Mouse (Mus musculus) gastrocnemius, postnatal 4 days (tissue): ENCODE measurements around the gene Nt5e. TPM values are rescaled to one million over a fixed set of nuclear protein-coding genes. Genes with fewer than 3 reads are reported as not detected.

Experiments
- DNase-seq, 2 experiments: peaks; one replicate each; pipeline ENCODE4 v3.0.0; 2021 to 2022; ENCODE audit warnings: low spot score in 2 of 2, mixed read lengths in 2 of 2
- total RNA-seq, 2 experiments: library from RNA; stranded (reverse); gene quantifications; 2 replicates each; pipeline ENCODE4 v1.2.3; 2021

Gene Nt5e
- total RNA-seq, 2 experiments from 2014 or later: 10.3 to 10.5 TPM

DNA sequence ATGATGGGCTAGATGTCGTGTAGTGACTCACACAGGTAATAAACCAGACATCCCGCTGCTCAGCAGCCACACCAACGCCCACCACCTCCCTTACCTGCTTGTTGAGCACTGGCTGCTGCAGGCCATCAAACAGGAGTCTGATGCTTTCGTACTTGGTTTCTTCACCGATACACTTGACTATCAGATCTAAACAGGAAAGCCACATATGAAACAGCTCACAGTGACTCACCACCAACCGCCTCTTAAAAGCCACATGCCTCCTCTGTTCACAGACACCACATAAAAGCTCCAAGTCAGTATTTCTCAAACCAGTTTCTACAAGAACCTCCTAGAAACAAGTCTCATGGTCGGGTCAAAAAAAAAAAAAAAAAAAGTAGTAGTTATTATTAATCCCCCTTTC, 53.1 kb downstream of the Nt5e start:
- no peak for DNase-seq

DNA sequence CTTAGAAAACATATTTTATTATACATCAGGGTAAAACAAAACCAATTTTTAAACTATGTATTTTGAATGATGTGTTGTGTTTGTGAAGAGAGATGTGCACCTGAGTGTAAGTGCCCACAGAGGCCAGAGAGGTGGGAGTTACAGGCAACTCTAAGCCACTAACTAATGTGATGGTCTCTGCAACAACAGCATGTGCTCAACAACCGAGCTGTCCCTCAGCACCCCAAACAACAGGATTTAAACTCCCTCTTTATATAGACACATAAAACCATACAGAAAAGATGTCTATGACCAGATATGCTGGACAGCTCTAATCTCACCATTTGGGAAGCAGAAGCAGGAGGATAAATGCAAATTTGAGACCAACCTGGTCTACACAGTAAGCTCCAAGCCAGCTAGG, 53.5 kb downstream of the Nt5e start:
- no peak for DNase-seq

DNA sequence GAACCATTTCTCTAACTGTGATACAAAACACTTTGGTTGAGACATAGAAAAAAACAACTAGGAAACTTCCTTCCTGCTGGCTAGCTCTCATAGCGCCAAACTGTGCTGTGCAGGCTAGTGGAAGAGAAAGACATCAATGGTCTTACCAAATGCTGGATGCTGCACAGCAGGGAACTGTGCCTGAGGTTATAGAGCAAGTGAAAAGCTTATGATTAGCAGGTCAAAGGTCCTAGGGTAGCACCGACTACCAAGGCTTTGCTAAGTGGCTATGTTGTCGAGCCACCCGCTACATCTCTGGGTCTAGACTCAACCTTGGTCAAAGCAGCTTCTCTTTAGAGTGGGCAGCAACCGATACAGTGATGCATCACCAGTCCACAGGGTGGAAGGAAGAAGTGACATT, 61.8 kb downstream of the Nt5e start:
- no peak for DNase-seq

DNA sequence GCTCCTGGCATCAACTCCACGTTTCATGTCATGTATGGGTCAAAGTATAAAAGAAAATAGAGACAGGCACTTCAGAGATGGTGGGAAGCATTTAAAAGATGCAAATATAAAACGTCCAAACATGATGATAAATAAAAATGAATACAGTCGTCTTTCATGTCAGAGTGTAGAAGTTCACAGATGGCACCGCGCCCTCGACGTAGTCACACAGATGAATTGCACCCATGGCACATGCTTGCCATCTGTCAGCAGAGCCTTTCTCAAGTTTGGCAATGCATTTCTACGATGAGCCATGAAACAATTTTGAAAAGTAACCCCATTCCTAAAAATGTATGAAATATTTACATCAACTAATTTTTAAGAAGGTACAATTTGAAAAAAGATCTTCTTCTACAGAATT, 67.9 kb downstream of the Nt5e start:
- no peak for DNase-seq

DNA sequence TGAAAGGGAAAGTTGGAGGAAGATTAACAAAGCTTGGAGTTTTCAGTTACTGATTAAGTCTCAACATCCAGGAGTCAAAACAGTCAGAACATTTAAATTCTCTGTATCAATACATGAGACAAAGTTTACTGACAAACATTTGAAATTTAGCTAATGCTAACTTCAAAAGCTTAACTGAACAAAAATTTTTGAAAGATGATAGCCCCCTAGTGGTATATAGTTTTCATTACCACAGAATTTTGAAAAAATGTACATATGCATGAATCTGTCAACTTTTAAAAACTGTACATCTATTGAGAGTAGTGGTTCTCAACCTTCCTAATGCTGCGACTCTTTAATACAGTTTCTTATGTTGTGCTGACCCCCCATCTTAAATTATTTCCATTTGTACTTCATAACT, 71.5 kb downstream of the Nt5e start:
- DNase-seq: no peak

DNA sequence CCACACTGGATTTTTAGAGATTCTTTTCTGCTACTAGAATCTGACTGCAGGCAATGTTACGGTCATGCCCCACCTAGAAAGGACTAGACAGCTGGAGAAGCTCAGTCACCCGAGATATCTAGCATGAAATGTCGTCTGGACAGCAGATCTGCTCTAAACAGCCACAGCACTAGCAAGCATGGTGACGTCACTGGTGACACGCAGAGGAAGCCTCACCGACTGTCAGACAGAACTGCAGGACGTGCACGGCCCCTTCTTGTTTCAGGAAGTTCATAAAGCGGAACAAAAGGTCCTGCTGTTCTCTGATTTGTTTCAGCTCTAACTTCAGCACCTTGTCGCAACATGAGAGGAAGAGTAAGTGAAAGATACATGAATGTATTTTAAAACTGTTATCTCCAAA, 77.1 kb downstream of the Nt5e start:
- peak in 1 of 2 experiments; percentile 24 for DNase-seq

DNA sequence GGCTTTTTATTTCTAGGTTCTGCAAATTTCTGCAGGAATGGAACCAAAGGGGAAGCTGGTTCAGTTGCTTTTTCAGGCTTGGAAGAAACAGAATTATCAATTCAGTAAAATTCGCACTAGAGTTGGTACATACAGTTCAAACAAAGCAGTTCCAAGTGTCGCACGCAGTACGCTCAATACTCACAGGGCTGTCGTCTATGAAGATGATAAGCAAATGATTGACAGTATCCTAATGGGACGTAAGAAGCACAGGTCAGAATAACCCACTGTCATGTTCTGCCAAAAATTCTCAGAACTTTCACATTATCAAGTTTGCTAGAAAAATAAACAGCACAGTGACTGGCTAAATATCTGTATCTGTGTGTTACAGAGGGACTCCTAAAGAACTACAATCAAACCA, 77.5 kb downstream of the Nt5e start:
- no peak for DNase-seq

DNA sequence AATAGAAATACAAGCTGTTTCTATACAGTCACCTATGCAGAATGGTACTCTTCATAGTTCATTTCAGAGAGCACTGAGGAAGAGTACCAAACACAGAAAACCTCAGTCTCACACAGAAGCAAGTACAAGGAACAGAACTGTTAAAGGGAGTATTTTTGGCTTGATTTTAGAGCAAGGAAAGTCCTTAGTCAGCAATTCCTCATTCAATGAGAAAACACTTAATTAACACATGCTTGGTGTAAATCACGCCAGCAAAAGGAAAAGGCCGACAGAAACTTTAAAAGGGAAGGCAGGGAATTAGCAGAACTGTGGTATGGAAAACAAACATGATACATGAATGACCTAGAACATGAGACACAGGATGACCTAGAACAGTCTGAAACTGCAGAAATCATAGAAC, 83.0 kb downstream of the Nt5e start:
- no peak for DNase-seq

DNA sequence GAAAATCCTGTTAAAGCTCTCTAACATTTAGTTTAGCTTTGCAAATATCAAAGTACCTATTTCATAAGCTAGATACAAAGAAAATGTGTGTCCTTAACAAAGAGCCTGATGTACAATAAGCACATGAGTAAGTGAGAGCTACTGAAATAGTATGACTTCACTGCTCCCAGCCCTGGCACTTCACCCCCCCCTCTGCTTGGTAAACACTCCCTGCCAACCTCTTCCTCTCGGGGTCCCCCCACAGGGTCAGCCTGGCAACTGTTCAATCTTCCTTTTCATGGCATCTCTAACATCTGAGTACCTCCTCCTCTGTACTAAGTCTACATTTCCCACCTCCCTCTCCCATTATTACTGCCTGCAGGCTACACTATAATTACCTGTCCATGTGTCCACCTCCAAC, 89.8 kb downstream of the Nt5e start:
- DNase-seq: no peak

Other genes starting within 250 kb of the Nt5e start
- gene Snx14, start 111.8 kb downstream of the Nt5e start, total RNA-seq: 10 to 100 TPM; 24.7 to 25.6 TPM
- gene Gm20537, start 129.4 kb downstream of the Nt5e start, total RNA-seq: 1 to 10 TPM; 1.2 to 1.7 TPM
- 100 to 1,000 TPM in 1 of 2 experiments, 10 to 100 TPM in 1; 91.0 to 105 TPM for gene Syncrip, start 155.4 kb downstream of the Nt5e start, total RNA-seq
- 1 to 10 TPM; 6.1 to 6.3 TPM for gene Zfp949, start 220.8 kb downstream of the Nt5e start, total RNA-seq